Mouse (Mus musculus) heart, adult 2 months (tissue): ENCODE measurements around the gene Mms19. TPM values are rescaled to one million over a fixed set of nuclear protein-coding genes. Genes with fewer than 3 reads are reported as not detected.

Source experiments
- DNase-seq, 2 experiments: peaks; one replicate each; pipeline ENCODE4 v3.0.0; 2021
- H3K27ac ChIP-seq: fragments of 200-600 bp; 2 replicates; pipeline ENCODE4 v1.8.1; 2022
- H3K27me3 ChIP-seq: fragments of 200-500 bp; 2 replicates; pipeline ENCODE4 v1.6.1; 2012; ENCODE audit warnings: mild to moderate bottlenecking, low read length, inconsistent platforms, mixed read lengths; ENCODE audit not compliant: control insufficient read depth, insufficient read depth
- H3K36me3 ChIP-seq: fragments of 200-500 bp; 2 replicates; pipeline ENCODE4 v1.6.1; 2012; ENCODE audit warnings: low read length, inconsistent platforms; ENCODE audit not compliant: control insufficient read depth, insufficient read depth
- H3K4me1 ChIP-seq: fragments of 200-500 bp; 2 replicates; pipeline ENCODE4 v1.6.1; 2011; ENCODE audit warnings: low read length; ENCODE audit not compliant: control insufficient read depth, insufficient read depth
- H3K4me3 ChIP-seq: fragments of 200-600 bp; 2 replicates; pipeline ENCODE4 v1.8.1; 2022
- H3K79me2 ChIP-seq: fragments of 200-500 bp; replicated peaks from 2 replicates; pipeline ENCODE4 v1.6.1; 2012; ENCODE audit warnings: mild to moderate bottlenecking, inconsistent platforms, low read length, moderate library complexity, mixed read lengths; ENCODE audit not compliant: control insufficient read depth, insufficient read depth
- H3K9ac ChIP-seq: fragments of 200-500 bp; 2 replicates; pipeline ENCODE4 v1.6.1; 2012; ENCODE audit warnings: low read depth, mild to moderate bottlenecking, control low read depth, inconsistent platforms, low read length, mixed read lengths
- CTCF ChIP-seq: fragments of 200-600 bp; IDR thresholded peaks from 2 replicates; pipeline ENCODE4 v1.8.1; 2022; ENCODE audit warnings: antibody characterized with exemption, mild to moderate bottlenecking, moderate library complexity
- EP300 ChIP-seq: fragments of 200-500 bp; IDR thresholded peaks from 2 replicates; pipeline ENCODE4 v1.6.1; 2011; ENCODE audit warnings: low read depth, low read length, control low read depth; ENCODE audit not compliant: insufficient read depth
- POLR2A ChIP-seq: fragments of 200-500 bp; IDR thresholded peaks from 2 replicates; pipeline ENCODE4 v1.6.1; 2011; ENCODE audit warnings: mild to moderate bottlenecking, low read depth, low read length, control low read depth; ENCODE audit not compliant: insufficient read depth
- WGBS: fragments of 180-500 bp; shearing (Covaris S2); methylation state at CpG from one replicate; pipeline ENCODE4 v1.1.7; 2018; 5-methylcytosine and 5-hydroxymethylcytosine counted together
- intact Hi-C: fragments of 180-260 bp; cut with DNase I; formaldehyde crosslinking; loops from one replicate; pipeline ENCODE4 v1.15.1; 2025
- polyA plus RNA-seq: library from polyadenylated mRNA; depleted of rRNA; stranded (reverse); fragments of >200 nt; gene quantifications from 2 replicates; pipeline ENCODE4 v1.2.3, GENCODE M21; 2012
- total RNA-seq, 2 experiments: library from RNA; stranded (reverse); gene quantifications; 2 replicates each; pipeline ENCODE4 v1.2.3; 2021

The Mms19 gene
- total and polyA plus RNA-seq, 3 experiments: 14.2 to 35.4 (median 17.9) TPM

GRCm38 (mm10) chr19:42010436-42010835 lies 29.5 kb upstream of the Mms19 start:
- intact Hi-C loops: no loop called here
- no peak overlapping the region for H3K27ac ChIP-seq
- H3K4me3 ChIP-seq: no peak overlapping the region
- 77% methylated on average over 4 of the region's 4 CpGs for WGBS
- H3K9ac ChIP-seq: no peak overlapping the region
- H3K4me1 ChIP-seq: peaks cover 31% of the 10 kb centered on the region
- 0 out of 2 replicates have a peak, but pooled peaks cover 2% of the 10 kb centered on the region for H3K36me3 ChIP-seq
- no peak for DNase-seq
- no peaks in the 10 kb centered on the region for H3K27me3 ChIP-seq
- TF ChIP-seq POLR2A (no peak), CTCF (no peak), EP300 (no peak)
- no peaks in the 10 kb centered on the region for H3K79me2 ChIP-seq

GRCm38 (mm10) chr19:42009067-42009466 lies 28.1 kb upstream of the Mms19 start:
- DNase-seq: no peak
- no peak overlapping the region for H3K9ac ChIP-seq
- peak overlapping the region; percentile 51 for H3K27ac ChIP-seq
- H3K27me3 ChIP-seq: no peaks in the 10 kb centered on the region
- peaks cover 32% of the 10 kb centered on the region for H3K4me1 ChIP-seq
- TF ChIP-seq CTCF: no peak
- TF ChIP-seq EP300: no peak
- TF ChIP-seq POLR2A: no peak
- H3K4me3 ChIP-seq: no peak overlapping the region
- intact Hi-C loops: no loop called here
- 45% methylated on average over 7 of the region's 7 CpGs for WGBS
- 0 out of 2 replicates have a peak, but pooled peaks cover 2% of the 10 kb centered on the region for H3K36me3 ChIP-seq
- no peaks in the 10 kb centered on the region for H3K79me2 ChIP-seq

- H3K79me2 ChIP-seq: no peaks in the 10 kb centered on the region
- no peak overlapping the region for H3K4me3 ChIP-seq
- no peak overlapping the region for H3K9ac ChIP-seq
- no peak for DNase-seq
- peaks cover 32% of the 10 kb centered on the region for H3K4me1 ChIP-seq
- intact Hi-C loops: no loop called here
- no peaks in the 10 kb centered on the region for H3K27me3 ChIP-seq
- 0 out of 2 replicates have a peak, but pooled peaks cover 2% of the 10 kb centered on the region for H3K36me3 ChIP-seq
- 45% methylated on average over 3 of the region's 3 CpGs for WGBS
- TF ChIP-seq POLR2A: no peak
- TF ChIP-seq EP300: no peak
- no peak for TF ChIP-seq CTCF
- peak overlapping the region; percentile 51 for H3K27ac ChIP-seq
These were observed 27.6 kb upstream of the Mms19 start for GRCm38 (mm10) chr19:42008586-42008985.

- DNase-seq: no peak
- WGBS: 84% methylated on average over 8 of the region's 8 CpGs
- intact Hi-C loops: no loop called here
- Histone ChIP-seq H3K27me3 (no peaks in the 10 kb centered on the region), H3K79me2 (no peaks in the 10 kb centered on the region; the same call in 1 of the 2 replicates), H3K27ac (no peak overlapping the region; the same call in 1 of the 2 replicates), H3K9ac (no peak overlapping the region), H3K36me3 (0 out of 2 replicates have a peak, but pooled peaks cover 2% of the 10 kb centered on the region), H3K4me1 (peaks cover 36% of the 10 kb centered on the region), H3K4me3 (no peak overlapping the region)
- no peak for TF ChIP-seq POLR2A
- TF ChIP-seq CTCF: no peak
- TF ChIP-seq EP300: no peak
These were observed 25.6 kb upstream of the Mms19 start for GRCm38 (mm10) chr19:42006568-42006967.

GRCm38 (mm10) chr19:42005616-42006015 lies 24.7 kb upstream of the Mms19 start:
- no peak overlapping the region; the same call in 1 of the 2 replicates for H3K27ac ChIP-seq
- H3K36me3 ChIP-seq: 0 out of 2 replicates have a peak, but pooled peaks cover 2% of the 10 kb centered on the region
- H3K9ac ChIP-seq: no peak overlapping the region
- no peak for TF ChIP-seq EP300
- TF ChIP-seq POLR2A: no peak
- no peak for TF ChIP-seq CTCF
- no peaks in the 10 kb centered on the region; the same call in 1 of the 2 replicates for H3K79me2 ChIP-seq
- H3K27me3 ChIP-seq: no peaks in the 10 kb centered on the region
- peaks cover 42% of the 10 kb centered on the region for H3K4me1 ChIP-seq
- intact Hi-C loops: no loop called here
- H3K4me3 ChIP-seq: no peak overlapping the region
- WGBS: 28% methylated on average over 3 of the region's 3 CpGs
- peak in 1 of 2 experiments; percentile 63 for DNase-seq

- TF ChIP-seq POLR2A (no peak), CTCF (no peak), EP300 (no peak)
- Histone ChIP-seq H3K4me1 (peaks cover 48% of the 10 kb centered on the region), H3K36me3 (peaks cover 2% of the 10 kb centered on the region; the same call in 1 of the 2 replicates), H3K9ac (no peak overlapping the region), H3K27ac (no peak overlapping the region; the same call in 1 of the 2 replicates), H3K4me3 (no peak overlapping the region), H3K27me3 (no peaks in the 10 kb centered on the region), H3K79me2 (no peaks in the 10 kb centered on the region; the same call in 1 of the 2 replicates)
- intact Hi-C loops: no loop called here
- DNase-seq: no peak
- 31% methylated on average over 6 of the region's 6 CpGs for WGBS
These were observed 23.3 kb upstream of the Mms19 start for GRCm38 (mm10) chr19:42004258-42004657.
